Mouse (Mus musculus) ES-E14 (cell line): ENCODE measurements at regions not wholly inside any gene's neighbourhood (a gene's known extent, or its start where the extent isn't known, plus 50 kb on each side); places are given as distances from the start of the nearest gene placed in this dataset.

Experiments
- DNase-seq: peaks from one replicate; pipeline ENCODE4 v3.0.0-alpha.2; 2013; ENCODE audit warnings: low read depth, low spot score
- H3K27ac ChIP-seq: 2 replicates; pipeline ENCODE4 v1.5.1; 2012; ENCODE audit warnings: low read depth, mild to moderate bottlenecking, low read length, moderate library complexity, mixed read lengths; ENCODE audit not compliant: poor library complexity, insufficient read depth, severe bottlenecking
- H3K36me3 ChIP-seq: 2 replicates; pipeline ENCODE4 v1.6.1; 2012; ENCODE audit warnings: mild to moderate bottlenecking, low read length, moderate library complexity, mixed read lengths; ENCODE audit not compliant: control insufficient read depth, poor library complexity, insufficient read depth, severe bottlenecking
- H3K4me1 ChIP-seq, 2 experiments: fragments of 150-350 bp in 1 of 2; sonication (generic) in 1 of 2; 2 replicates each; pipeline ENCODE4 v1.6.1; 2012; ENCODE audit warnings: low read length in 2 of 2, mild to moderate bottlenecking in 1 of 2, mixed read lengths in 1 of 2; ENCODE audit not compliant: control insufficient read depth in 2 of 2, insufficient read depth in 2 of 2, poor library complexity in 1 of 2
- H3K4me3 ChIP-seq, 2 experiments: fragments of 150-350 bp in 1 of 2; sonication (generic) in 1 of 2; 2 replicates each; pipeline ENCODE4 v1.5.1; 2012; ENCODE audit warnings: low read length in 2 of 2, low read depth in 1 of 2, mild to moderate bottlenecking in 1 of 2, mixed read lengths in 1 of 2; ENCODE audit not compliant: insufficient read depth in 1 of 2, poor library complexity in 1 of 2, severe bottlenecking in 1 of 2
- H3K9ac ChIP-seq: 2 replicates; pipeline ENCODE4 v1.6.1; 2012; ENCODE audit warnings: low read depth, mild to moderate bottlenecking, low read length, mixed read lengths; ENCODE audit not compliant: poor library complexity, insufficient read depth, severe bottlenecking
- H3K9me3 ChIP-seq: fragments of 150-350 bp; sonication (generic); 2 replicates; pipeline ENCODE4 v1.6.1; 2012; ENCODE audit warnings: low read depth, mild to moderate bottlenecking, low read length; ENCODE audit not compliant: control insufficient read depth, insufficient read depth
- CHD2 ChIP-seq: IDR thresholded peaks from 2 replicates; pipeline ENCODE4 v1.6.1; 2014; ENCODE audit warnings: mild to moderate bottlenecking, low read depth, low read length, inconsistent platforms
- HCFC1 ChIP-seq: IDR thresholded peaks from 2 replicates; pipeline ENCODE4 v1.6.1; 2012; ENCODE audit warnings: low read length, inconsistent platforms, borderline replicate concordance; ENCODE audit not compliant: insufficient read depth
- MAFK ChIP-seq: IDR thresholded peaks from 2 replicates; pipeline ENCODE4 v1.6.1; 2014; ENCODE audit warnings: mild to moderate bottlenecking, low read depth, low read length, inconsistent platforms; ENCODE audit not compliant: insufficient read depth
- ZC3H11A ChIP-seq: IDR thresholded peaks from 2 replicates; pipeline ENCODE4 v1.6.1; 2012; ENCODE audit warnings: low read depth, mild to moderate bottlenecking, inconsistent platforms, low read length, borderline replicate concordance
- ZNF384 ChIP-seq: IDR thresholded peaks from 2 replicates; pipeline ENCODE4 v1.6.1; 2012; ENCODE audit warnings: low read depth, low read length, inconsistent platforms
- in situ Hi-C, 2 experiments: fragments of 600-800 bp; cut with MboI; formaldehyde crosslinking; loops; one replicate each; pipeline ENCODE4 v1.15.1; 2025; ENCODE audit warnings: low sequenced_read_pairs in 2 of 2, inconsistent platforms in 1 of 2; ENCODE audit not compliant: unreplicated experiment in 2 of 2

DNA sequence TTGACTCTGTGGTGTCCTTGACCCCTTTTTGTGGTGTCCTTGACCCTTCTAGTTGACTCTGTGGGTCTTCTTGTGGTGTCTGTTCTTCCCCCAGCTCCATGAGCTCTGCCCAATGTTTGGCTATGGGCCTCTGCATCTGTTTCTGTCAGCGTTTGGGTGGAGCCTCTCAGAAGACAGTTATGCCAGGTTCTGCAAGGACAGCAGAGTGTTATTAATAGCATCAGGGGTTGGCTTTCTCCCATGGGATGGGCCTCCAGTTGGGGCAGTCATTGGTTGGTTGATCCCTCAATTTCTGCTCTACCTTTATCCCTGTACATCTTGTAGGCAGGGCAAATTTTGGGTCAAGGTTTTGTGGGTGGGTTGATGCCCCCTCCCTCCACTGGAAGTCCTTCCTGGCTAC lies 138.8 kb downstream of the Tex29 start:
- no peak overlapping the region for H3K9ac ChIP-seq
- DNase-seq: no peak
- in situ Hi-C loops: loop anchor here (25.0 kb wide), 2 partner anchors 383 to 583 kb away; partner anchors contain the start of gene Spaca7 (in 1 of the 2)
- no peaks in the 10 kb centered on the region for H3K9me3 ChIP-seq
- no peaks in the 10 kb centered on the region for H3K36me3 ChIP-seq
- no peak overlapping the region for H3K27ac ChIP-seq
- no peak overlapping the region for H3K4me3 ChIP-seq
- H3K4me1 ChIP-seq: no peaks in the 10 kb centered on the region
- no peak for TF ChIP-seq MAFK
- TF ChIP-seq CHD2: no peak

DNA sequence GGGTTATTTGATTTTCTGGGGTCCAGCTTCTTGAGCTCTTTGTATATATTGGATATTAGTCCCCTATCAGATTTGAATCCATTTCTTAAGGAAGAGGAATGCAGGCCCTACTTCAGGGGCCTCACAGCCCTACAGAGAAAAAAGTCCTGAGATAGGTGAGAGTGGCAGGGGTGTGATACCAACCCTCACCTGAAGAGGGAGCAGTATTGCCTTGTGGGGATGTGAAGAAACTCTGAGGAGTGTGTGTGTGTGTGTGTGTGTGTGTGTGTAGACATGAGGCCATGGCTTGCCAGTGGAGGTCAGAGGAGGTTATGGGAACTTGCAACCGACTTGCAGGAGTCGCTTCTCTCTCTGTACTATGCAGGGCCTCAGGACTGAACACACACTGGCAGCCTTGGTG lies 141.2 kb downstream of the Tex29 start:
- Histone ChIP-seq H3K36me3 (no peaks in the 10 kb centered on the region), H3K9ac (no peak overlapping the region), H3K27ac (no peak overlapping the region), H3K4me3 (no peak overlapping the region), H3K9me3 (no peaks in the 10 kb centered on the region), H3K4me1 (no peaks in the 10 kb centered on the region)
- DNase-seq: peak; percentile 29
- in situ Hi-C loops: loop anchor here (25.0 kb wide), 2 partner anchors 381 to 581 kb away; partner anchors contain the start of gene Spaca7 (in 1 of the 2)
- TF ChIP-seq ZC3H11A: no peak
- TF ChIP-seq HCFC1: no peak
- no peak for TF ChIP-seq CHD2
- TF ChIP-seq MAFK: no peak
- TF ChIP-seq ZNF384: no peak

DNA sequence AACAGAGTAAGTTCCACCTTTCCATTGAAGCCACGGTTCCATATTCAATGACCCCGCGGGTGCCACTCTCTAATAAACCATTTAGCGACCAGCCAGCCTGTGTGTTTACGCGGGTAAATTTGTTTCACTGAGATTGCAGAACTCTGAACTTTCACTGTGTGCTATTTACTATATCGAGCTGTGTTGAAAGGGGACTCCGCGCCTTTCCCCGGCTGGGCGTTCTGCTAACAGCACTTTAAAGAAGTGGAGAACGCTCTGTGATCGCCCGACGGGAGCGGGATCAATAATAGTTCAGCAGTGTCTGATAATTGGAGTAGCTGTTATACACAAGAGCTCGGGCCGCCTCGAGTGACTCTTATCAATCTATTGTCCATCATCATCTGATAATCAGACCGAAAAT lies 149.8 kb downstream of the Tex29 start:
- no peak for DNase-seq
- Histone ChIP-seq H3K4me1 (no peaks in the 10 kb centered on the region), H3K36me3 (no peaks in the 10 kb centered on the region), H3K27ac (no peak overlapping the region), H3K9ac (no peak overlapping the region), H3K9me3 (no peaks in the 10 kb centered on the region), H3K4me3 (no peak overlapping the region)
- TF ChIP-seq CHD2 (no peak), HCFC1 (no peak), ZC3H11A (no peak), ZNF384 (no peak), MAFK (no peak)
- in situ Hi-C loops: loop anchor here (25.0 kb wide), 2 partner anchors 372 to 572 kb away; partner anchors contain the start of gene Spaca7 (in 1 of the 2)

DNA sequence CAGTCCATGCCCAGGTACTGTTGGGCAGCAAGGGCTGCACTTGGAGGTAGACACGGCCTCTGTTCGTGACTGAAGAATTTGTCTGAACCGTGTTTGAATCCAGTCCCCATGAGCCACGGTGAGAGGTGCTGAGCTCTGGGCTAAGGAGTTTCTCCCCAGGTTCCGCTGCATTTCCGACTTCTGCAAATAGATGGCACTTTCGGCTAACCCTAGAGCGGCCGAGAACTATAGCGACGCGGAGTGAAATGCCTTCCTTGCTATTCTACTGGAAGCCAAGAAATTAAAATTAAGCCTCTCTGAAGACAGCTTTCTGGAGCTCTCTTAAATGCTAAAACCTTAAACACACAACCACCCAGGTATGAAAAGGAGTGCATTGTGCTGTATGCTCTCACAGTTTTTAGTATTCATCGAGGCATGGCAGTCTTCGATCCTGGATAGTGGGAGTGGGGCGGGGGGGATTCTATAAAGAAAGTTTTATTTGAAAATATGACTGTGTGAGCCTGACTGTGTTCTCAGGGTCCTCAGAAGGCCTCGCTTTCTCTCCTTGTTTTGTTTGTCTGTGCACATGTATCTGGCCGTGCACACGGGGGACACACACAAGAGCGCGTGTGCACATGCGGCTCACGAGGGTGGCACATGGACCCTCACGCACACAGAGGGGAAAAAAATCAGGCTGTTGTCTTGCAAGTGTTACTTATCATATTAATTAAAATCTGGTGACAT lies 159.6 kb downstream of the Tex29 start:
- H3K27ac ChIP-seq: no peak overlapping the region
- DNase-seq: peak; percentile 40

More for the DNA sequence above, 159.6 kb downstream of the Tex29 start:
- TF ChIP-seq HCFC1 (no peak), CHD2 (no peak), ZC3H11A (no peak; the same call in 1 of the 2 replicates), MAFK (no peak), ZNF384 (no peak)
- Histone ChIP-seq H3K36me3 (no peaks in the 10 kb centered on the region), H3K4me1 (no peaks in the 10 kb centered on the region), H3K9ac (no peak overlapping the region), H3K4me3 (no peak overlapping the region), H3K9me3 (no peaks in the 10 kb centered on the region)
- in situ Hi-C loops: loop anchor here (25.0 kb wide), 2 partner anchors 362 to 562 kb away; partner anchors contain the start of gene Spaca7 (in 1 of the 2)
